Mouse (Mus musculus) ES-E14 (cell line): ENCODE measurements around the gene Repin1.

Experiments
- CHD2 ChIP-seq: IDR thresholded peaks from 2 replicates; pipeline ENCODE4 v1.6.1; 2014; ENCODE audit warnings: mild to moderate bottlenecking, low read depth, low read length, inconsistent platforms
- MAFK ChIP-seq: IDR thresholded peaks from 2 replicates; pipeline ENCODE4 v1.6.1; 2014; ENCODE audit warnings: mild to moderate bottlenecking, low read depth, low read length, inconsistent platforms; ENCODE audit not compliant: insufficient read depth

- peak; percentile 18; the same call in 1 of the 2 replicates for TF ChIP-seq MAFK
- TF ChIP-seq CHD2: no peak
Measured at GRCm38 (mm10) chr6:48642764-48643292, 49.1 kb downstream of the Repin1 start.
